Mouse (Mus musculus): ENCODE data around the gene Ube2d1. TPM values are rescaled to one million over a fixed set of nuclear protein-coding genes. Genes with fewer than 3 reads are reported as not detected.

Ube2d1 gene
- polyA plus RNA-seq, 1 experiment, result 26.7 TPM

DNA sequence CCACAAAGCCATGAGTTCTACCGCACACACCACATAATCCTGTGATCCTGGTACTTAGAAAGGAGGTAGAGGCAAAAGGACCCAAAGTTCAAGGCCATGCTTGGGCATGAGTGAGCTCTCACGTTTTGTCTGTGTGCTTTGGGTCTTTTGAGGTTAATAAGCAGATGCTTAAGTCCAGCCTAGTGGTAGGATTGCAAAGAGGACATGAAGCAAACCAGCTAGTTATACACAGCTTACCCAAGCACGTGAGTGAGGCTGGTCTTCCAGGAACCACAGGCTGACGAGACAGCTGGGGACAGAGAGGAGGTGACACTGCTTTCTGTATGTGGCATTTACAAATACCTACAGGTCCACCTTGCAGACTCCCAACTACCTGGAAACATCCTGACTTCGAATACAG is 32.6 kb downstream of the Ube2d1 start:
- H3K27ac ChIP-seq (ENCODE audit: insufficient read depth, low read depth, low read length), result no peak overlapping the region
- no peak overlapping the region for H3K4me3 ChIP-seq (ENCODE audit: insufficient read depth, low read depth, low read length)
- H3K27me3 ChIP-seq (replicated peaks; ENCODE audit: control insufficient read depth, insufficient read depth, low read length), result no peaks in the 10 kb centered on the region
- 76% methylated on average over 5 of the region's 5 CpGs for WGBS
- TF ChIP-seq CTCF (conservative IDR thresholded peaks at IDR 0.05; ENCODE audit: insufficient read depth, insufficient read length, low read depth, low read length), result no peak
- peaks cover 2% of the 10 kb centered on the region; the same call in 1 of the 2 replicates for H3K36me3 ChIP-seq (ENCODE audit: control insufficient read depth, insufficient read depth, low read length)
- DNase-seq, result no peak
- no peaks in the 10 kb centered on the region for H3K4me1 ChIP-seq (ENCODE audit: control insufficient read depth, insufficient read depth, low read length)

DNA sequence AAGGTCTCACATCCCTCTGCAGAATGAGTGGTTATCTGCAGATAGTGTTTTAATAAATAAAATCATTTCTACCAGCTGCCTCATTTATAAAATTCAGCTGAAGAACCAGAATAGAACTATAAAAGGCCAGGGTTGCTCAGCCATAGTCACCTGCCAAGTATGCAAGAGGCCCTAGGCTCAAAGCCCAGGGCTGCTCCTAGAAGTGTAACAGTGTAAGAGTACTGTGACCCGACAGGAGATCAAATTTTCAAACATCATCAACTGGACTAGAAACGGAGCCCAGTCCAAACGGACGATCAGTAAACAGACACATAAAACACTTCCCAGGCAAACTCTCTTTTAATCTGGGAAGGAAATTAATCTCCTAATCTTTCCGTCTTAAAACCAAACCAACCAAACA is 33.2 kb downstream of the Ube2d1 start:
- no peak overlapping the region for H3K4me3 ChIP-seq (ENCODE audit: insufficient read depth, low read depth, low read length)
- H3K4me1 ChIP-seq (ENCODE audit: control insufficient read depth, insufficient read depth, low read length), result no peaks in the 10 kb centered on the region
- 50% methylated on average over 5 of the region's 5 CpGs for WGBS
- no peak for TF ChIP-seq POLR2A (IDR thresholded peaks at IDR 0.05; ENCODE audit: low read depth, low read length)
- TF ChIP-seq CTCF (conservative IDR thresholded peaks at IDR 0.05; ENCODE audit: insufficient read depth, insufficient read length, low read depth, low read length), result no peak
- peaks cover 2% of the 10 kb centered on the region; the same call in 1 of the 2 replicates for H3K36me3 ChIP-seq (ENCODE audit: control insufficient read depth, insufficient read depth, low read length)
- H3K27me3 ChIP-seq (replicated peaks; ENCODE audit: control insufficient read depth, insufficient read depth, low read length), result no peaks in the 10 kb centered on the region
- no peak overlapping the region for H3K27ac ChIP-seq (ENCODE audit: insufficient read depth, low read depth, low read length)
- no peak for DNase-seq

- Histone ChIP-seq H3K27ac (ENCODE audit: insufficient read depth, low read depth, low read length) (no peak overlapping the region), H3K27me3 (replicated peaks; ENCODE audit: control insufficient read depth, insufficient read depth, low read length) (no peaks in the 10 kb centered on the region), H3K4me3 (ENCODE audit: insufficient read depth, low read depth, low read length) (no peak overlapping the region), H3K36me3 (ENCODE audit: control insufficient read depth, insufficient read depth, low read length) (peaks cover 2% of the 10 kb centered on the region; the same call in 1 of the 2 replicates), H3K4me1 (ENCODE audit: control insufficient read depth, insufficient read depth, low read length) (no peaks in the 10 kb centered on the region)
- TF ChIP-seq POLR2A (IDR thresholded peaks at IDR 0.05; ENCODE audit: low read depth, low read length) (no peak), CTCF (conservative IDR thresholded peaks at IDR 0.05; ENCODE audit: insufficient read depth, insufficient read length, low read depth, low read length) (no peak)
- DNase-seq, result no peak
- 91% methylated on average over 5 of the region's 5 CpGs for WGBS
Observed at GRCm38 (mm10) chr10:71251256-71251655, 33.8 kb downstream of the Ube2d1 start.

DNA sequence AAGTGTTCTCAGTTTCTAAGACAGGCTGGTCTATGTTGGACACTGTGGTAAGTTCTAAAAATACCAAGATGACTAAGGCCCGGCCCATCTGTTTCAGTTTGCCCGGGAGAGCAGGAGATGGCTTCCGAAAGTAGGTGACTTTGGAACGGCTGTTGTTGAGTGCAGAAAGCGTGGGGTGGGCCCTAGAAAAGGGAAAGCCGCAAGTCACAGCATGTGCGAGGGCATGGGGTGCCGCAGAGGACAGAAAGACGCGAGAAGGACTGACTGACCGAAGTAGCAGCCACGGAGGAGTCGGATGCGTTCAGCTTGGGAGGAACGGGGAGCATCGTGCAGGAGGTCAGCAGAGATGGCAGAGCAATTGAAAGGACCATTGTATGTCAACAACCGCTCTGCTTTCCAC is 34.6 kb downstream of the Ube2d1 start:
- Histone ChIP-seq H3K27ac (ENCODE audit: insufficient read depth, low read depth, low read length) (no peak overlapping the region), H3K4me3 (ENCODE audit: insufficient read depth, low read depth, low read length) (no peak overlapping the region), H3K36me3 (ENCODE audit: control insufficient read depth, insufficient read depth, low read length) (peaks cover 2% of the 10 kb centered on the region; the same call in 1 of the 2 replicates), H3K27me3 (replicated peaks; ENCODE audit: control insufficient read depth, insufficient read depth, low read length) (no peaks in the 10 kb centered on the region), H3K4me1 (ENCODE audit: control insufficient read depth, insufficient read depth, low read length) (no peaks in the 10 kb centered on the region)
- DNase-seq, result no peak
- no peak for TF ChIP-seq CTCF (conservative IDR thresholded peaks at IDR 0.05; ENCODE audit: insufficient read depth, insufficient read length, low read depth, low read length)
- 88% methylated on average over 17 of the region's 17 CpGs for WGBS

- TF ChIP-seq CTCF (conservative IDR thresholded peaks at IDR 0.05; ENCODE audit: insufficient read depth, insufficient read length, low read depth, low read length) (no peak), POLR2A (IDR thresholded peaks at IDR 0.05; ENCODE audit: low read depth, low read length) (no peak)
- H3K4me1 ChIP-seq (ENCODE audit: control insufficient read depth, insufficient read depth, low read length), result no peaks in the 10 kb centered on the region
- H3K4me3 ChIP-seq (ENCODE audit: insufficient read depth, low read depth, low read length), result no peak overlapping the region
- H3K27me3 ChIP-seq (replicated peaks; ENCODE audit: control insufficient read depth, insufficient read depth, low read length), result no peaks in the 10 kb centered on the region
- 80% methylated on average over 10 of the region's 10 CpGs for WGBS
- H3K27ac ChIP-seq (ENCODE audit: insufficient read depth, low read depth, low read length), result no peak overlapping the region
- peaks cover 1% of the 10 kb centered on the region; the same call in 1 of the 2 replicates for H3K36me3 ChIP-seq (ENCODE audit: control insufficient read depth, insufficient read depth, low read length)
- no peak for DNase-seq
Observed at GRCm38 (mm10) chr10:71249086-71249880, 35.8 kb downstream of the Ube2d1 start.

DNA sequence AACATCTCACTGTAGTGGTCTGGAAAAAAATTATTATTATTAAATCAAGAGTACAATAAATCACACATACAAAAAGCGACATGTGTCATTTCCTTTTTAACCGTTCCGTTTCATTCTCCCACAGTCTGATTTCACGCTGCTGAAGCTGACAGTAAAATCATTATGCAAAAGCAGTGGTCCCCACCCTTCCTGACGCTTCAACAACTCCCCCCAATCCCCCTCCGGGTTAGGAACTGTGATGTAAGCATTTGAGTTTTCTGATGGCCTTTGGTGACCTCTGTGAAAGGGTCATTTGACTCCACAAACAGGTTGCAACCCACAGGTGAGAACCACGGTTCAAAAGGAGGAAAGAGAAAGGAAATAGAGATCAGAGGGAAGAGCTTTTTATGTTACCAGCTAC is 38.1 kb downstream of the Ube2d1 start:
- DNase-seq, result no peak
- Histone ChIP-seq H3K27ac (ENCODE audit: insufficient read depth, low read depth, low read length) (no peak overlapping the region), H3K4me3 (ENCODE audit: insufficient read depth, low read depth, low read length) (no peak overlapping the region), H3K4me1 (ENCODE audit: control insufficient read depth, insufficient read depth, low read length) (no peaks in the 10 kb centered on the region), H3K36me3 (ENCODE audit: control insufficient read depth, insufficient read depth, low read length) (no peaks in the 10 kb centered on the region), H3K27me3 (replicated peaks; ENCODE audit: control insufficient read depth, insufficient read depth, low read length) (no peaks in the 10 kb centered on the region)
- TF ChIP-seq CTCF (conservative IDR thresholded peaks at IDR 0.05; ENCODE audit: insufficient read depth, insufficient read length, low read depth, low read length) (no peak), POLR2A (IDR thresholded peaks at IDR 0.05; ENCODE audit: low read depth, low read length) (no peak)
- 29% methylated on average over 7 of the region's 7 CpGs for WGBS

- Histone ChIP-seq H3K27me3 (replicated peaks; ENCODE audit: control insufficient read depth, insufficient read depth, low read length) (no peaks in the 10 kb centered on the region), H3K27ac (ENCODE audit: insufficient read depth, low read depth, low read length) (no peak overlapping the region), H3K4me1 (ENCODE audit: control insufficient read depth, insufficient read depth, low read length) (0 out of 2 replicates have a peak, but pooled peaks cover 2% of the 10 kb centered on the region), H3K36me3 (ENCODE audit: control insufficient read depth, insufficient read depth, low read length) (no peaks in the 10 kb centered on the region; the same call in 1 of the 2 replicates), H3K4me3 (ENCODE audit: insufficient read depth, low read depth, low read length) (no peak overlapping the region)
- TF ChIP-seq CTCF (conservative IDR thresholded peaks at IDR 0.05; ENCODE audit: insufficient read depth, insufficient read length, low read depth, low read length) (no peak), POLR2A (IDR thresholded peaks at IDR 0.05; ENCODE audit: low read depth, low read length) (no peak)
- 42% methylated on average over 6 of the region's 6 CpGs for WGBS
- DNase-seq, result peak; percentile 10
Observed at GRCm38 (mm10) chr10:71239479-71240120, 45.5 kb downstream of the Ube2d1 start.
